Mouse (Mus musculus): ENCODE data around the gene Dnah6.

DNA sequence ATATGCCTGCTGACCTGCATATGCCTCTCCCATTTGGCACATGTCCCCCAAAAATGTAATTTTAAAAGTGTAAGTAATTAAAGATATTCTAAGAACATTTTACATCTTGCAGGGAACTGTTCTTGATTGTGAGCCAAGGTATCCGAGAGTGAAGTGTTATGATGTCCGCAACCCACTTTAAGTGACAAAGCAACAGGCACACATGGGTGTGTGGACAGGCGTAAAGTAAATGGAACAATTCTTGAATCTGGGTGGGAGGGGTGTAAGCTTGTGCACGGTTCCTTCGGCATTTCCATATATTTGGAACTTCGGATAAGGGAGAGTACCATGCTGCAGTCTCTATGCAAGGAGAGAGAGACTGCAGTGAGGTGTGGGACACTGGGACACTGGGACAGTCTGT is 11.9 kb downstream of the Dnah6 start:
- TF ChIP-seq CTCF (IDR thresholded peaks at IDR 0.05) (no peak), EP300 (IDR thresholded peaks at IDR 0.05) (no peak)

All from lung, postnatal 0 days (tissue).